Mouse (Mus musculus): Measurements from ENCODE around the gene Mmp9.

- no peak for TF ChIP-seq CTCF (conservative IDR thresholded peaks at IDR 0.05; ENCODE audit: insufficient read depth, insufficient read length, low read depth, low read length)
- TF ChIP-seq POLR2A (IDR thresholded peaks at IDR 0.05; ENCODE audit: low read depth, low read length) = no peak
Observed at GRCm38 (mm10) chr2:164901380-164901779, 39.2 kb upstream of the Mmp9 start.

All from kidney, adult 2 months (tissue).